Mouse (Mus musculus) bone marrow, adult 2 months (tissue): ENCODE results near the gene Ryr2. TPM values are rescaled to one million over a fixed set of nuclear protein-coding genes. Genes with fewer than 3 reads are reported as not detected.

Experiments
- H3K27ac ChIP-seq: fragments of 200-500 bp; 2 replicates; pipeline ENCODE4 v1.5.1; 2012; ENCODE audit warnings: low read depth, mild to moderate bottlenecking, control low read depth, inconsistent platforms, low read length; ENCODE audit not compliant: control insufficient read depth, poor library complexity, insufficient read depth
- H3K4me1 ChIP-seq: fragments of 200-500 bp; 2 replicates; pipeline ENCODE4 v1.6.1; 2011; ENCODE audit warnings: low read length; ENCODE audit not compliant: control insufficient read depth, insufficient read depth
- H3K4me3 ChIP-seq: fragments of 200-500 bp; replicated peaks from 2 replicates; pipeline ENCODE3; 2011; ENCODE audit warnings: mild to moderate bottlenecking, low read depth, low read length, control low read depth; ENCODE audit not compliant: control insufficient read depth
- CTCF ChIP-seq: fragments of 200-500 bp; IDR thresholded peaks from 2 replicates; pipeline ENCODE4 v1.5.1; 2011; ENCODE audit warnings: low read length, control low read depth; ENCODE audit not compliant: control insufficient read depth, insufficient read depth
- POLR2A ChIP-seq: fragments of 200-500 bp; IDR thresholded peaks from 2 replicates; pipeline ENCODE4 v1.6.1; 2011; ENCODE audit warnings: low read depth, mild to moderate bottlenecking, control low read depth, low read length, borderline replicate concordance; ENCODE audit not compliant: control insufficient read depth
- WGBS: fragments of 180-500 bp; shearing (Covaris S2); methylation state at CpG from one replicate; pipeline ENCODE4 v1.1.7; 2018; 5-methylcytosine and 5-hydroxymethylcytosine counted together
- polyA plus RNA-seq: library from polyadenylated mRNA; stranded (reverse); fragments of >200 nt; gene quantifications from 2 replicates; pipeline ENCODE4 v1.2.4, GENCODE M21; 2011; ENCODE audit warnings: low replicate concordance; ENCODE audit not compliant: missing spikeins, insufficient read depth, insufficient read length

Gene Ryr2
- polyA plus RNA-seq, 1 experiment, result 1.6 TPM

GRCm38 (mm10) chr13:11511540-11512177, 595.1 kb downstream of the Ryr2 start:
- Histone ChIP-seq H3K4me3 (no peak overlapping the region), H3K4me1 (no peaks in the 10 kb centered on the region), H3K27ac (no peak overlapping the region)
- no peak for TF ChIP-seq CTCF
- TF ChIP-seq POLR2A, result no peak
- 51% methylated on average over 2 of the region's 2 CpGs for WGBS

Other genes with a start within 250 kb of the Ryr2 start
- 10.9 and 16.4 TPM in 2 replicates for gene Mtr, start 151.2 kb upstream of the Ryr2 start, polyA plus RNA-seq
- gene Actn2, start 233.8 kb upstream of the Ryr2 start, polyA plus RNA-seq, result 1.5 and 4.0 TPM in 2 replicates